Mouse (Mus musculus): ENCODE data around the gene Skp1a.

The Skp1a gene

DNA sequence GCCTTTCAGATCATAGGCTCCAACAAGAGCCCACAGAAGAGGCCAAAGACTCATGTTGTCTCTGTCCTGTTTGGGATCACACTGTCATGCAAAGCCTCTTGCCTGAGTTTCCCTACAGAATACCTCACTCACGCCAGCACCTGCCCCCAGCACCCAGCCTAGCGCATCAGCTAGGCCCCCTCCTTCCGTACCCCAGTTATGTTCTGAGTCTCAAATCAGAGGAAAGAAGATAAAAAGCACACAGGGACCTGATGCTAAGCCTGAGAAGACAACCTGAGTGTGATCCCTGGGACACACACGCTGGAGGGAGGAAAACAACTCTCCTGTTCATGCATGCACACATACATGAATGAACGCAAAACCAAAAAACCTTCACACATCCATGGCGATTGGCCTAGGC is 47.2 kb downstream of the Skp1a start:
- DNase-seq, result peak; percentile 69

DNA sequence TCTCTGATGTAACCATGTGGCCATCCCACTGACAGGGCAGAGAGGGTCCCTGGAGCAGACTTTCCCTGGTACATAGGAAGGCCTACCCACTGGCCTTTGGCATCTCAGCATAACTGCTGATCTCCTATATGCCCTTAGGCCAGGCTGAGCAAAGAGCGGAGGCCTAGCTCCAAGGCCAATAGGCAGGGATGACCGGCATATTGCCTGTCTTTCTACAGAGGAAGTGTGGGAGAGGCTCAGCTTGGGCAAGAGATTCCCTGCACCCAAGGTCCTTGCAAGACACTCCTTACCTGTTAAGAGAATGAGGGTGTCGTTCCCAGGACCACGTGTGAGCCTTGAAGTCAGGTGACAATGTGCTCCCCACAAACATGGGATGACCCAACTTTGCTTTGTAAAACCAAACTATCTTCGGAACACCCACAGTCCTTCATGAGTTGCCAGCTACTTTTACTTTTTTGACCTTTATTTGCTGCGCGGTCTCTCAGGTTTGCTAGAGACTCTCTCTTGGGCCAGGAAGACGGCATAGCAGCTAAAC is 47.9 kb downstream of the Skp1a start:
- peak; percentile 73 for DNase-seq

DNA sequence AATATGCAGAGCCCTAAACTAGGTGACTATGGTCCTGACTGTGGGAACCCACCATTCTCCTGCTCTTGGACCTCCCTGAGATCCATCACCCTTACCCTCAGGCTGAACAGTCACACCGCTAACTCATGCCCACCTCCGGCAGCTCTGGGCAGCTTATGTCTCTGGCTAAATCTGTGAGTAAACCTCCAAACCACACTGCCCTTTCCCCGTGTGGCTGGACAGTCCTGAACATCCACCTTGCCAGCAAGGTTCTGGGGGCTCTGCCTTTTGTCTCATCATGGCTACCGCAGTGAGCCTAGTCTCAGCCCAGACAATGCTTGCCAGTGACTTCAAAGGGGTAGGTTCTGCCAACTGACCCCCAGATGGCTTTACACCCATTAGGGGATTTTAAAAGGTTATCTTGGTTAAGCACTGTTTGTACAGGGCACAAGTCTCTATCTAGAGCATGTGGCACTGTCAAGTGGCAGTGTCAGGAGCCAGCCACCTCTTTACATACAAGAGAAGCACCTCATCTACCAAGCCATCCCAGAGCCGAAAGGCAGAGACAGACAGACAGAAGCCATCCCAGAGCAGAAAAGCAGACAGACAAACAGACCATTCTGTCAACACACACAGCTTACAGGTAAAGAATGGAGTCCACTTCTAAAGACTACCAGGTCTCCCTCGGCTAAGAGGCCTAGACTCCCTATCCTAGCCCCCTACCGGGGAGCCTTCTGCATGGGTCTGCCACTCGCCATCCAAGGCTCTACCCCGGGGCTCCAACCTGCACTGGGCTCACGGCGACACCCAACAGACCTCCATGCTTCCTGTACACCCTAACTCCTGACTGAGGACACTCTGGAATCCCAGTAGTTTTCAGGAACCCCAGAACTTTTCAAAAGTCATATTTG is 49.0 kb downstream of the Skp1a start:
- DNase-seq, result peak; percentile 73

DNA sequence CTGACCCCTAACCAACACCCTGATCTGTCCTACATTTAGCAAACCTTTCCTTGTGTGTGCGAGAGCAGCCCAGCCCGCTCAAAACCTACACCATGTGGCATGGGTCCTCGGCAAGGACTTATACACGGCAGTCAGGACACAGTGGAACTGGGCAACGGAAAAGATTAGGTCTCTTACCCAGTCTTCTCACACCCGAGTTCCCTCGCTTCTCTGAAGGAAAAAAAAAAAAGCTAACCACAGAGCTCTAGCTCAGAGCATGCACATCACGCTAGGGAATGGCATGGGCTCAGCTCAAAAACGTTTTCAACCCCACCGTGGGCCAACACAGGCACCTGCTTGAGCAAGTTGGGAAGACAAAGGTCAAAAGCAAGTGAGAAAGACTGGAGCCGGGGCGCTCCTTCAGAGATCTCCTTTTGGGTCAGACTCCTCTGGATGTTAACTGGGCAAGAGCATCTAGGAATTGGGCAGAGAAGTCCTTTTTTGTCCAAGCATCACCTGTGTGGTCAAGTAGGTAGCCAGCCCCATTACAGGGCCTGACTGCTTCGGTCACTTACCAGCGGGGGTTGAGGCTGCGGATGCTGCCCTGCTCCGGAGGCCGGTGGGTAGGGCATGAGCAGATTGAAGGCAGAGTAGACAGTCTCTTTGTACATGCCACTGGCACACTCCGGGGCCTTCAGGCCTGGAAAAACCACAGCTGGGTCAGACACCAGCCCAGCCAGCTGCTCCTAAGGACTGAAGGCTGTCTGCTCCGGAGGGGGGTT is 50.0 kb downstream of the Skp1a start:
- peak; percentile 66 for DNase-seq

DNA sequence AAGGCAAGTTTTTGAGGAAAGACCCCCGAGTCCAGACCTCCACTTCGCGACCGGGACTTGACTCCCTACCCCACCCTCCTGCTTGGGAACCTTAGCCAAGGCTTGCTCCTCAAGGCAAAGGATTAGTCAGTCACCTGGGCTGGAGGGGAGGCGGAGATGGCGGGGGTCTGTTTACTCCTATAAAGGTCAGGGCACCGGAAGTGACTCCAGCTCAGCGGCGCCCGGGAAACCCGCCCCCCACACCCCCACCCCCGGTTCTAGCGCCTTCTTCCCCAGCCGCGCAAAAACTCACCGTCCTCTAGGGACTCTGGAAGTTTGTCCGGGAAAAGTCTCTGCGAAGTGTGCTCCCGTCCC is 50.6 kb downstream of the Skp1a start:
- peak; percentile 87 for DNase-seq

DNA sequence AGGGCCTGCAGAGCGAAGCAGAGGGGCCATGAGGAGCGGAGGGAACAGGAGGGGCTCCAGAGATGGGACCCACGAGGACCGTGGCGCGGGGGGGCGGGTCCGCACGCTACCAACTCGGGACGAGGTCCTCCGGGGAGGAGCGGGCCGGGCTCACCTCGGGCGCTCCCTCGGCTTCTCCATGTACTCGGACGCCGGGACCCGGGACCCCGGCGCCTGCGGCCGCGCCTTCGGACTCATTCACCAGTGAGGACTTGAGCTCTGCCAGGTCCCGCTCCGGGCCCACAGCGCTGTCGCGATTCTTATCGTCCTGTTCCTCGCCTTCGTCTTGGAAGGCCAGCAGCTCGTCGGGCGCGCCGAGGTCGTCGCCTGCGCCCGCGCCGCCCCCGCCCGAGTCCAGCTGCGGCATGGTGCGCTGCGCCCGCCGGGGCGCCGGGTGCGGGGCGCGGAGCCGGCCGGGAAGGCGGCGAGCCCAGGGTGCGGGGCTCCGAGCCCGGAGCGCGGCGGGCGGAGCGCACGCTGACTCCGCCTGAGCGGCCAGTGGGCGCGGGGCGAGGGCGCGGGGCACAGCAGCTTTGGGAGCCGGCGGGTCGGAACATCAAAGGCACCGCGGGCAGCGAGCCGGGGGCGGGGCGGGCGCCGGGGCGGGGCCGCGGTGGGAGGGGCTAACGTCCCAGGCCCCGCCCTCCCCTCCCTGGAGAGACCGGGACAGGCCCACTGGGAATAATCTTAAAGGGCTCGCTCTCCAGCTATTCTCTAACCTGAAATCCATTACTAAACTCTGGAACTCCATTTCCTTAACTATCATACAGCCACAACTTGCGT is 51.2 kb downstream of the Skp1a start, which contains the start of gene Tcf7:
Gene Tcf7 (minus strand): TSS at position 241 of the 822 bp plus-strand sequence.
- DNase-seq, result peak; percentile 82

DNA sequence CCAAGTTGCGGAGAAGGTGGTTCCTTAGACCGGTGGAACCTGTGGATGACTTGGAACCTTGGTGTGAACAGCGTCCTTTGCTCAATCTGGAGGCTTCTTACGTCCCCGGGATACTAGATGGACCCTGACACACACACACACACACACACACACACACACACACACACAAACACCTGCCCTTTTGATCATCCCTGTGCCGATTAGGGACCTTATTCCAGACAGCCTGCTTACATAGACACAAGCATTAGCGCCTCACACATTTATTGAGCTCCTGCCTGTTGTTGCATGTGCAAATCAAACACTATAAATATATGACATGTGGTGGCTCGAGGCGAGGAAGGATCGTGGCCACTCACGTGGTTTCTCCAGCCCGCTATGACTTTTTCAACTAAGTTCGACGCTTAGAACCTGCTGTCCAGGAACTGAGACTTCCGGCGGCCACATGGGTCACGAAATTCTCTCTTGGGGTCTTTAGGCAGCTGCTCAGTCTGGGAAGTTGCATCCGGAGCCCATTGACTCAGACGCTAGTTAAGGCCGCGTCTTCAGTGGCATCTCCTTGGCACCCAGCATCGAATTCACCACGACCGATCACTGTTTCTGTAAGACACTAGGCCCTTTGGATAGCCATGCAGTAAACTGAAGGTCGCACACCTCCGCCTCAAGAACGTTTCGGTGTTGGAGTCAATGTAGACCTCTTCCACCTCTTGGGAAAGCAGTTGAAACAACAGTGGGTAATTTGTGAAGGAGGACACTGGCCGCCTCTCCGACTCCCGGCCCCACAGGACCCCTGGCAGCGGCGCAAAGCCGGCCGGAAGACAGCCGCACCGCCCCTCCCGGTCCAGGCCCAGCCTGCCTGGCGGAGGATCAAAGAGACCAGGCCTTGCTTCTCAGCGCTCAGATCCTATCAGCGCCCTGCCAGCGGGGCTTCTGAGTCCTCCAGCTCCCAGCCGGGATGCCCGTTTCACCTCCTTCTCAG is 52.1 kb downstream of the Skp1a start:
- peak; percentile 79 for DNase-seq

DNA sequence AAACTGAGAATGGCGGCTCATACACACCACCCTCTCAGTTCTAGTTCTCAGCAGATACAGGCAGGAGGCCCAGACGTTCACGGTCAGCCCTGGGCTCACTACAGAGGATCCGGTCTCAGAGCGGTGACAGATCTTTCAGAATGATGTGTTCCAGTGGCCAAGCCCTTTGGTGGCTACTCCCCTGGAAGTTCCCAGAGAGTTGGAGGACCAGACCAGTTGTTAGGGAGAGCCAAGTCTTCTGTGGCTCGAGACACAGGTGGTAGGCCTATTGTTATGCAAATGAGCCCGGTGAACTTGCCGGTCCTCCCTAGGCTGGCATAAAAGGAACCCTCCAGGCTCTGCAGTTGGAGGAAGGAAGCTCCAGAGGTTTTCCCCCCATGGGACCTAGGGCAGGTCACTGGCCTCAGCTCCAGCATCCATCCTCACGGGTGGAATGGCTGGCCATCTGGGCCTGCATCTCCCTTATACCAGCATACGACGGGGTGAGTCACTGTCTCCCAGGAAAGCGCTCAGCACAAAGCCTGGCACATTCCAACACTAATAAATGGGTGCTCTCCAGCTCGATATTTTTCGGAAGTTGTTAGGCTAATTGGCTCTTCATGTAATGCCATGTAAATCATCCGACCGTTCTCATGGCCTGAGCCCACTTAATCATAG is 54.6 kb downstream of the Skp1a start:
- DNase-seq, result no peak

DNA sequence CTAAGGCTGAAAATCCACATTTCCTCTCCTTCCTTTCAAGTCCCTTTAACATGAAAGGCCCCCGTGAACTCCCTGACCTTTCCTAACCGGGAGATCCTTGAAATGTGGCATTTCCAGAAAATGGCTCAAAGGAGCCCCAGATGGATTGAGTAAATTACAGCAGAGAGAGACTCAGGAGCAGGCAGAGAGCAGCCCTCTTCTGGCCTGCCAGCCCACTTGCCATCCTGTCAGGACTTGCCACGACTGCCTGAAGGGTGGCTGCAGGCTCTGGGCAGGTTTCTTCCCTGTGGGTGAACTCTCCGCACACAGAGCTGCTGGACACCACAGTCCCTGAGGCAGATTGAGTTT is 55.1 kb downstream of the Skp1a start:
- DNase-seq, result no peak

DNA sequence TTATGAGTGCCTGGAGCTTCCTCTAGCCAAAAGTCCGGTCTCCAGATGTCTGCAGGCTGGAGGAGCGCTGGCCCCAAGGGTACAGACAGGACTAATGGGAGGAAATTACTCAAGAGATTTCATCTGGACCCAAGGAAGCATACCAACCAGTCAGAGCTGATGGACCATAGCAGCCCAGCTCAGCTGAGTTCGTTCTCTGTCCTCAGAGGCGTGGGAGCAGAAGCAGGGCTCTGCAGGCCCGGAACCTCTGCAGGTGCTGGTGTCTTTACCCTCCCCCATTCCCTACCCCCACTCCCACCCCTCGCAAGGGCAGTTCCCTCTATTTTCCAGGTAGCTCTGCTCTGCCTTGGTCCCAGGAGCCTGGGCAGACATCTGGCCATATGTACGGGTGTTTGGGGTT is 60.6 kb downstream of the Skp1a start:
- DNase-seq, result peak; percentile 61

DNA sequence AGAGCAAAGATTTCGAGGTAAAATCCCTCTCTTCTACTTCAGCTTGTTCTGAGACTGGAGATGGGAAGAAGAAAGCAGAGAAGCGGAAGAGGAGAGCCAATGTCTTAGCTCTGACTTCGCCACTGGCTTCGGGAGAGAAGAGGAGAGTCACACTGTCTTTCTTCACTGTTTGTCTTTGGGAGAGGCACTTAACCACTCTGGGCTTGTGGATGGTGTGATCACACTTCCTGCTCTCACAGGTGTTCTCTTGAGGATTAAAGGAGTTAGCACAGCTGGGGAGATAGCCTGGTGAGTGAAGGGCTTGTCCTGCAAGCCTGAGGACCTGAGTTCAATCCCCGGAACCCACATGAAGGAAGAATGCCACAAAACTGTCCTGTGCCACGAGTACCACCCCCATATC is 61.1 kb downstream of the Skp1a start:
- peak; percentile 59 for DNase-seq

DNA sequence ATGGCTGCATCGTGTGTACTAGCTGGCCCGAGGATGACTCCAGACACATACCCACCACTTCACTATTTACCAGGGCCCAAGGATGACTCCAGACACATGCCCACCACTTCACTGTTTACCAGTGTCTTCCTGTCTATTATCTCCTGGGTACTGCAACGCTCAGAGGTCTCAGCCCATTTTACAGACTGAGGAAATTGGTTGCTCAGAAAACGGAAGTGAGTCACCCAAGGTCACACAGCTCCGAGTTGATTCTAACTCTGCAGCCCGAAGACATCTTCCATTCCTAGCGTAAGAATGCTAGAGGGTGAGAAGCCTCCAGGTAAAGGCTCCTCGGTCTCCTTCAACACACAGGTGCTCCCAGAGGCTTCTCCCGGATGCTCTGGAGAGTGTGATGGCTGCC is 62.3 kb downstream of the Skp1a start:
- DNase-seq, result no peak
